Mouse (Mus musculus): ENCODE results near the gene Gm20823. TPM values are rescaled to one million over a fixed set of nuclear protein-coding genes. Genes with fewer than 3 reads are reported as not detected.

The Gm20823 gene
- polyA plus RNA-seq (2015; fragmentation: Nextera tagmentation; extraction: Ambion mirVana) = not detected in 2 replicates

DNA sequence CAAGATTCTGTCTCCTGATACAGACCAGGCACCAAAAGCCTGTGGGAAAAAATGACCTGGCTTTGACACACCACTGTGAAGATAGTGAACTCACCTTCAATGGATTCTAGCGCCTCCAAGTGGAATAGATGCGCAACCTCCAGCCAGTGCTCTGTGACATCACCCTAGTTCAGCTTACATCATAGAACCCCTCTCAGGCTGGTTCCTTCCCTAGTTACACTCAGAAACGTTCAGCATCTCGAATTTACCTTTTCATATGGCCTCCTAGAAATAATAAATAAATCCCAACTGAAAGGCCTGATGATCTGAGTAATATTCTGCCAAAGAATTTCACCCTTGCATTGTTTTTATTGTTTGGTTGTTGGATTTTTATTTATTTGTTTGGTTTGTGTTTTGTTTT, at the start of gene Gm20823:
Gene Gm20823 (minus strand): TSS at position 101 of the 400 bp plus-strand sequence.

Measured in skeletal muscle tissue, postnatal 0 days (tissue).